Mouse (Mus musculus) heart, embryonic 16.5 days (tissue): ENCODE data around the gene Nfkbil1. TPM values are rescaled to one million over a fixed set of nuclear protein-coding genes. Genes with fewer than 3 reads are reported as not detected.

Experiments
- ATAC-seq: fragments of 200-750 bp; cut with Nextera tagmentation; replicated peaks from 2 replicates; pipeline ENCODE4 v1.8.0; 2017; ENCODE audit warnings: moderate number of reproducible peaks; ENCODE audit not compliant: insufficient read depth, low FRiP score; ENCODE audit errors: extremely low read depth
- H3K27ac ChIP-seq: fragments of 300-500 bp; sonication (generic); 2 replicates; pipeline ENCODE4 v1.5.1; 2014; ENCODE audit warnings: mild to moderate bottlenecking, low read length, control low read depth, moderate library complexity
- H3K27me3 ChIP-seq: fragments of 300-500 bp; sonication (generic); 2 replicates; pipeline ENCODE4 v1.6.1; 2014; ENCODE audit warnings: low read length, mixed read lengths; ENCODE audit not compliant: control insufficient read depth, insufficient read depth
- H3K36me3 ChIP-seq: fragments of 300-500 bp; sonication (generic); 2 replicates; pipeline ENCODE4 v1.6.1; 2014; ENCODE audit not compliant: control insufficient read depth, insufficient read depth
- H3K4me1 ChIP-seq: fragments of 300-500 bp; sonication (generic); 2 replicates; pipeline ENCODE4 v1.6.1; 2014; ENCODE audit warnings: low read length, mixed read lengths; ENCODE audit not compliant: control insufficient read depth, insufficient read depth
- H3K4me2 ChIP-seq: fragments of 300-500 bp; sonication (generic); 2 replicates; pipeline ENCODE4 v1.6.1; 2014; ENCODE audit warnings: low read depth, mild to moderate bottlenecking, control low read depth, low read length
- H3K4me3 ChIP-seq: fragments of 300-500 bp; sonication (generic); 2 replicates; pipeline ENCODE4 v1.5.1; 2014; ENCODE audit warnings: mild to moderate bottlenecking, control low read depth, low read length
- H3K9ac ChIP-seq: fragments of 300-500 bp; sonication (generic); 2 replicates; pipeline ENCODE4 v1.6.1; 2014; ENCODE audit warnings: low read length, control low read depth
- H3K9me3 ChIP-seq: fragments of 300-500 bp; sonication (generic); replicated peaks from 2 replicates; pipeline ENCODE4 v1.6.1; 2016; ENCODE audit warnings: low read length; ENCODE audit not compliant: control insufficient read depth
- WGBS: fragments of 180-500 bp; shearing (Covaris S2); extraction: QIAGEN DNeasy Blood & Tissue Kit; methylation state at CpG from one replicate; pipeline ENCODE4 v1.1.7; 2014; 5-methylcytosine and 5-hydroxymethylcytosine counted together
- polyA plus RNA-seq: library from polyadenylated mRNA; unstranded; fragments of >200 nt; fragmentation: Nextera tagmentation; extraction: Ambion mirVana; gene quantifications from 2 replicates; pipeline ENCODE4 v1.2.1, GENCODE M21; 2015

Nfkbil1 gene
- polyA plus RNA-seq, 1 experiment from 2014 or later: 8.8 TPM

DNA sequence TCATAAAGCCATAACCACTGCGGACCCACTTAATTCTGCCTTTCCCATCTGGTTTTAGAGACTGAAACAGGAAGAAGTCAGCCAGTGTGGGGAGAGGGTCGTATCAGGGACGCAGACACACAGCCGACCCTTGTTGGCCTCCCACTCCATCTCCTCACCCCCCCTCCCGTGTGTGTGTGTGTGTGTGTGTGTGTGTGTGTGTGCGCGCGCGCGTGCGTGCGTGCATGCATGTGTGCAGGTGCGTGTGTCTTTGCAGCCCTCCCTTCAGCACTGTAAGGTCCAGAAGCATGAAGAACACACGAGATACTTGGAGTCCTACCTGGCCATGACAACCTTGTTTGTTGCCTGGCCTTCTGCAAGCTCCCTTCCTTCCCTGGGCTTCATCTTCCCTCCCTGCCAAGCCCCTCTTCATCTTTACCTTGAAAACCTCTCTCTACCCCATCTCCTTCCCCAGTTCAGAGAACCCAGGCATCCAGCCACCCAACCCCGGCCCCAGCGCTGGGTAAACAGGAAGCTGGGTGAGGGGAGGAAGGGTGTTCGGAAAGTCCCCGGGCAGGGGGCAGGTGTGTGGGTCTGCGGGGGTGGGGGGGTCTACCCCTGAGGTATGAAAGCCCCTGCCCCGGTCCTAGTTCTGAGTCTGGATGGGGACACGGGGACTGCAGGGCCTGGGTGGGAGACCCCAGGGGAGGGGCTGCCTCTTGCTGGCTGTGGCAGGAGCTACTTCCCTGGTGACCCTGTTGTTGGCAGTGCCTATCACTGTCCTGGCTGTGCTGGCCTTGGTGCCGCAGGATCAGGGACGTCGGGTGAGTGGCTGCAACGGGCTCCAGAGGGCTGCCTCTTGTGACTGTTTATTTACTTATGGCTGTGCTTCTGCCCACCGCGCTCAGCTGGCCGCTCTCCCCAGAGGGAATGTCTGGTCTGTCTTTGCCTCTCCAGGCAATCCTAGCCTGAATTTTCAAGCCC is 41.4 kb downstream of the Nfkbil1 start, which contains the start of gene Ltb:
Ltb (plus strand) TSS at position 559 of the 963 bp plus-strand sequence.
- Histone ChIP-seq H3K27ac (peak within 1 kb of the TSS; percentile 52; the same call in 1 of the 2 replicates), H3K4me3 (peak within 1 kb of the TSS; percentile 61), H3K9ac (peak within 1 kb of the TSS; percentile 70), H3K36me3 (no peaks in the 10 kb centered on the region), H3K9me3 (no peaks in the 10 kb centered on the region), H3K4me1 (peaks cover 10% of the 10 kb centered on the region), H3K27me3 (peaks cover 22% of the 10 kb centered on the region), H3K4me2 (peak within 1 kb of the TSS; percentile 86)
- 0 out of 2 replicates have a peak, but pooled peaks have one; percentile 17 for ATAC-seq
- WGBS: 44% methylated on average over 28 of the region's 28 CpGs

DNA sequence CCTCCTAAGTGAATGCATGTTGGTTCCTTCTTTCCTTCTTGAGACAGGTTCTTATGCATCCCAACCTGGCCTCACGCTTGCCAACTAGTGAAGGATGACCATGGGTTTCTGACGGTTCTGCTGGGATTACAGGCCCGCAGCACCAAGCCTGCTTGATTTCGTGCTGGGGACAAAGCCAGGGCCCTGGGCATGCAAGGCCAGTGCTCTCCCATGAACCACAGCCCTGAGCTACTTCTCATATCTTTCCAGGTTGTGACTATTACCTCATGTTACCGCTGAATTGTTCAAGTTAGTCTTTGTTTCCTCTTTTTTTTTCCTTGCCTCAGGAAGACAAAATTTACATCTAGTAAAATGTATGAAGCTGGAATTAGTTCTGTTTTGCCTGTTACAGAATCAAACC is 42.7 kb downstream of the Nfkbil1 start:
- Histone ChIP-seq H3K9me3 (no peaks in the 10 kb centered on the region), H3K9ac (no peak overlapping the region), H3K36me3 (no peaks in the 10 kb centered on the region), H3K4me2 (no peak overlapping the region), H3K4me3 (no peak overlapping the region), H3K4me1 (peaks cover 10% of the 10 kb centered on the region), H3K27ac (no peak overlapping the region), H3K27me3 (peaks cover 18% of the 10 kb centered on the region)
- WGBS: 78% methylated on average over 5 of the region's 5 CpGs
- no peak for ATAC-seq

DNA sequence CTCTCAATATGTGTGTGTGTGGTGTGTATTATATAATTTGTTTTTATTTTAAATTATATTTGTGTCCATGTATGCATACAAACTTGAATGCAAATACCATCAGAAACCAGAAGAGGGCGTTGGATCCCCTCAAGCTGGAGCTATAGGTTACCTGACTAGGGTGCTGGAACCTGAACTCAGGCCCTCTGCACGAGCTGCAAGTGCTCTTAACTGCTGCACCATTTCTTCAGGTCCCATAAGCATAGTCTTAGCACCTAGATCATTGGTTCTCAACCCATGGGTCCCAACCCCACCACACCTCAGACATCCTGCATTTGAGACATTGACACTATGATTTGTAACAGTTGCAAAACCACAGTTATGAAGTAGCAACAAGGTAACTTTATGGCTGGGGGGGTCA is 43.9 kb downstream of the Nfkbil1 start:
- no peak overlapping the region for H3K4me3 ChIP-seq
- H3K9me3 ChIP-seq: no peaks in the 10 kb centered on the region
- no peak for ATAC-seq
- no peak overlapping the region for H3K27ac ChIP-seq
- H3K4me1 ChIP-seq: peaks cover 10% of the 10 kb centered on the region
- 46% methylated on average over 2 of the region's 2 CpGs for WGBS
- peaks cover 14% of the 10 kb centered on the region for H3K27me3 ChIP-seq
- no peaks in the 10 kb centered on the region for H3K36me3 ChIP-seq
- H3K4me2 ChIP-seq: no peak overlapping the region
- no peak overlapping the region for H3K9ac ChIP-seq

DNA sequence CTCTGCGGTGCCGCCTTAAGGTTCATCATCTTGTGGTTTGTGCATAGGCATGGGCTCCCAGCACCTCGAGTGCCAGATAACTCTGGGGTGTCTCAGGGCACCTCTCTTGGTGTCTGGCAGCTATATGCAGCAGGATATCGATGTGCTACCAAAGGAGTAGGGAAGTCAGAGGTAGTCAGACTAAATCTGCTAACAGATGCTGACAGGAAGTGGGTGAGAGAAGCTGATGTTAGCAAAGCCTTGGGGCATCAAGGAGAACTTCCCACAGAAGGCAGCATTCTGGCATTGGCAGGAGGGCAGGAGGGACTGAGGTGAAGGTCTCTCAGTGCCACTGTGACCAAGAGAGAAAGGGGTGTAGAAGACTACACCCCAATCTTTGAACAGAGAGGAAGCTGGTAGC is 45.5 kb downstream of the Nfkbil1 start:
- Histone ChIP-seq H3K27ac (peak overlapping the region; percentile 8; the same call in 1 of the 2 replicates), H3K4me3 (no peak overlapping the region)
- ATAC-seq: no peak

DNA sequence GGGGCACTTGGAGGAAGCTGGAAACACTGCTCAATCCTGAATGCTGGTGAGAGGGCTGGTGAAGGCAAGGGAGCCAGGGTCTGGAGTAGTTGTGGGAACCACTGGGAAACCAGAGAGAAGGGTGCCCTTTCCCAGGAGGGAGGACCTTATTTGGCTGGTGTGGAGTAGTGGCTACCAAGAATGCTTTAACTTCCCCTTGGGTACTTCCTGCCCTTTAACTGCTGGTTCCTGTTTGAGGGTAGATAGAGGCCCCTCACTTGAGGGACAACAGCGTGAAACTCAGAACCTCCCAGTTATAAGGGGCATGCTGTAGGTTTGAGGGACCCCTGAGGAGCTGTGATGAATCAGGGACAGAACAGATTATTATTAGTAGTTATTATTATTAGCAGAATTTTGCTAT is 46.4 kb downstream of the Nfkbil1 start:
- Histone ChIP-seq H3K9ac (no peak overlapping the region), H3K4me2 (no peak overlapping the region), H3K4me1 (no peaks in the 10 kb centered on the region), H3K36me3 (no peaks in the 10 kb centered on the region), H3K27me3 (0 out of 2 replicates have a peak, but pooled peaks cover 2% of the 10 kb centered on the region), H3K27ac (peak overlapping the region; percentile 24; the same call in 1 of the 2 replicates), H3K4me3 (no peak overlapping the region), H3K9me3 (no peaks in the 10 kb centered on the region)
- 41% methylated on average over 1 of the region's 1 CpGs for WGBS
- ATAC-seq: no peak

More for the DNA sequence above, 45.5 kb downstream of the Nfkbil1 start:
- H3K27me3 ChIP-seq: peaks cover 6% of the 10 kb centered on the region
- no peak overlapping the region for H3K9ac ChIP-seq
- H3K4me1 ChIP-seq: peaks cover under 1% of the 10 kb centered on the region
- no peaks in the 10 kb centered on the region for H3K36me3 ChIP-seq
- no peak overlapping the region for H3K4me2 ChIP-seq
- 56% methylated on average over 4 of the region's 4 CpGs for WGBS
- no peaks in the 10 kb centered on the region for H3K9me3 ChIP-seq

DNA sequence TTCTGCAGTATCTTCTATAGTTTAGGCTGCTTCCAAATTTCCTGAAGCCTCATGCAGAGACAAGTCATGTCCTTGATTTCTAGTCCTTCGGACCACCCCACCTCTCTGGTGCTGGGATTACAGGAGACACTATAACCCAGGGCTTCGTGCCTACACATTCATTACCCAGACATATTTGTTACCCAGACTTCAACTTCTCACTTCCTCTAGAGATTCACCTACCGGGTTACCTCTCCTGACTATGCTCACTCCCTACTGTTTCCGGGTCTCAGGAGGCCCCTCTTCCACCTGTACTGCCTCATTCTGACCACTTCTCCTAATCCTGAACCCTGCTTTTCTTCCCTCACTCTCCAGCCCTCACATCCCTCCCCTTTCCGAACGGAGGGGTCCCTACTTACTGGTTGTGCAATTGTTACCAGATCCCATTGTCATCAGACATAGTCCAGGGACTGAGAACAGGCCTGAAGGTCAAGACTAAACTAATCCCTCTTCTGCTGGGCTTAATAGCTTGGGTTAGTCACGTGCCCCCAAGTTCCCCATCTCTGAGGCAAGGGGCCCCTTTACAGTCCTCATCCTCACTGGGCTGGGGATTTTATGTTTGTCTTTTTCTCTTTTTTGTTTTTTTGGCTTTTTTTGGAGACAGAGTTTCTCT is 47.5 kb downstream of the Nfkbil1 start, which contains the start of gene Lst1:
Lst1 (minus strand) TSS at position 481 of the 652 bp plus-strand sequence.
- Histone ChIP-seq H3K36me3 (no peaks in the 10 kb centered on the region), H3K4me3 (no peak within 1 kb of the TSS), H3K9me3 (no peaks in the 10 kb centered on the region), H3K4me2 (no peak within 1 kb of the TSS), H3K9ac (no peak within 1 kb of the TSS), H3K4me1 (no peaks in the 10 kb centered on the region), H3K27ac (peak within 1 kb of the TSS; percentile 40), H3K27me3 (no peaks in the 10 kb centered on the region)
- 67% methylated on average over 7 of the region's 7 CpGs for WGBS
- ATAC-seq: no peak

DNA sequence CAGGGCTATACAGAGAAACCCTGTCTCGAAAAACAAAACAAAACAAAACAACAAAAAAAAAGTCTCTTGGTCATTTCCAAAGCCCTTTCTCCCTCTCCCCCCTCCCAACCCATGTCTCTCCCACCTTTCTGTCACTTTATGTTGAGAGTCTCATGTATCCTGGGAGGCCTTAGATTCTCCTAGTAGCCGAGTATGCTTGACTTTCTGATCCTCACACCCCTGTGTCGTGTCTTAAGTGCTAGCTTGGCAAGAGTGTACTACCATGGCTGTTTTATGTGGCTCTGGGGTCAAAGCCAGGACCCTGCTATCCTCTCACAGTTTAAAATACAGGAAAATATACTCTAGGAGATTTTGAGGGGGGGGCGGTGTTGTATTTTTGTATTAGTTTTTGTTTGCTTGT is 48.2 kb downstream of the Nfkbil1 start:
- no peaks in the 10 kb centered on the region for H3K9me3 ChIP-seq
- no peak for ATAC-seq
- no peaks in the 10 kb centered on the region for H3K4me1 ChIP-seq
- no peaks in the 10 kb centered on the region for H3K36me3 ChIP-seq
- WGBS: 74% methylated on average over 4 of the region's 4 CpGs
- H3K4me2 ChIP-seq: no peak overlapping the region
- no peaks in the 10 kb centered on the region for H3K27me3 ChIP-seq
- H3K9ac ChIP-seq: no peak overlapping the region
- 0 out of 2 replicates have a peak overlapping the region, but pooled peaks have one; percentile 24 for H3K27ac ChIP-seq
- no peak overlapping the region for H3K4me3 ChIP-seq

DNA sequence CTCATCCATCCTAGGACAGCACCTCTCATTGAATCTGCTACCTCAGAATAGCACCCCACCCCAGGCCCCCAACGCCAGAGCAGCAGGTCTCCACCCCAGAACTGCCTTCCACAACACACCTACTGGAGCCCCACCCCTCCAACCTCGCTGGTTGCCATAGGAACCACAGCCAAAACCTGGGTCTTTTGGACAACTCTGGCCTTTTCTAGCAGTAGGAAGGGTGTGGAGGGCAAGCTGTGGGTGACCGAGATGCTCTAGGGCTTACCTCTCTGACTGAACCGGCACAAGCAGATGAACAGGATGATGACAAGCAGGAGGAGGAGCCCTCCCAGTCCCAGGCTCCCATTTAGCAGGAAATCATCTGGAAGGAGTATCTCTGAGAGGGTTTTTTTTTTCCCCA is 48.9 kb downstream of the Nfkbil1 start:
- Histone ChIP-seq H3K27ac (peak overlapping the region; percentile 11), H3K9ac (peak overlapping the region; percentile 63), H3K4me1 (no peaks in the 10 kb centered on the region), H3K36me3 (no peaks in the 10 kb centered on the region), H3K27me3 (no peaks in the 10 kb centered on the region), H3K9me3 (no peaks in the 10 kb centered on the region), H3K4me2 (peak overlapping the region; percentile 65), H3K4me3 (peak overlapping the region; percentile 57)
- 4% methylated on average over 4 of the region's 4 CpGs for WGBS
- ATAC-seq: 0 out of 2 replicates have a peak, but pooled peaks have one; percentile 8
